Mouse (Mus musculus) C2C12 (cell line): ENCODE measurements at regions not wholly inside any gene's neighbourhood (a gene's known extent, or its start where the extent isn't known, plus 50 kb on each side); places are given as distances from the start of the nearest gene placed in this dataset.

ENCODE experiments used
- CTCF ChIP-seq: IDR thresholded peaks from one replicate; pipeline ENCODE4 v1.5.1; 2011; ENCODE audit not compliant: control insufficient read depth, insufficient read depth, insufficient read length
- FOSL1 ChIP-seq: IDR thresholded peaks from one replicate; pipeline ENCODE4 v1.8.0; 2011; ENCODE audit warnings: mild to moderate bottlenecking, low read length; ENCODE audit not compliant: poor library complexity, insufficient read depth, severe bottlenecking
- MAX ChIP-seq: IDR thresholded peaks from one replicate; pipeline ENCODE4 v1.6.1; 2011; ENCODE audit warnings: mild to moderate bottlenecking, control low read depth
- MYOD1 ChIP-seq: IDR thresholded peaks from one replicate; pipeline ENCODE4 v1.6.1; 2011; ENCODE audit warnings: low read depth; ENCODE audit not compliant: control insufficient read depth, insufficient read length
- USF1 ChIP-seq: IDR thresholded peaks from one replicate; pipeline ENCODE4 v1.6.1; 2011; ENCODE audit warnings: low read depth, mild to moderate bottlenecking, control low read depth, moderate library complexity

- no peak for TF ChIP-seq CTCF
- no peak for TF ChIP-seq USF1
- TF ChIP-seq MYOD1 = no peak
- no peak for TF ChIP-seq FOSL1
- TF ChIP-seq MAX = no peak
These were observed 70.4 kb downstream of the Llph start for GRCm38 (mm10) chr10:120297311-120297710.
